Mouse (Mus musculus) liver, adult 2 months (tissue): ENCODE data around the gene Skap1. TPM values are rescaled to one million over a fixed set of nuclear protein-coding genes. Genes with fewer than 3 reads are reported as not detected.

Experiments
- DNase-seq: peaks from one replicate; pipeline ENCODE4 v3.0.0-alpha.2; 2011; ENCODE audit warnings: low read depth, low spot score; ENCODE audit errors: extremely low read depth
- H3K27ac ChIP-seq: fragments of 200-500 bp; replicated peaks from 2 replicates; pipeline ENCODE4 v1.5.1; 2012; ENCODE audit warnings: low read depth, mild to moderate bottlenecking, control low read depth, inconsistent platforms, low read length; ENCODE audit not compliant: insufficient read depth
- H3K27me3 ChIP-seq: fragments of 200-500 bp; 2 replicates; pipeline ENCODE4 v1.6.1; 2012; ENCODE audit warnings: mild to moderate bottlenecking, moderate library complexity, low read length, inconsistent platforms; ENCODE audit not compliant: control insufficient read depth, insufficient read depth
- H3K36me3 ChIP-seq: fragments of 200-500 bp; 2 replicates; pipeline ENCODE4 v1.6.1; 2012; ENCODE audit warnings: low read length, inconsistent platforms; ENCODE audit not compliant: control insufficient read depth, insufficient read depth
- H3K4me1 ChIP-seq: fragments of 200-500 bp; 2 replicates; pipeline ENCODE4 v1.6.1; 2011; ENCODE audit warnings: low read length; ENCODE audit not compliant: control insufficient read depth, insufficient read depth
- H3K4me3 ChIP-seq: fragments of 200-500 bp; 2 replicates; pipeline ENCODE4 v1.5.1; 2011; ENCODE audit warnings: low read depth, mild to moderate bottlenecking, control low read depth, low read length, moderate library complexity; ENCODE audit not compliant: insufficient read depth
- H3K79me2 ChIP-seq: fragments of 200-500 bp; 2 replicates; pipeline ENCODE4 v1.6.1; 2012; ENCODE audit warnings: inconsistent platforms, mild to moderate bottlenecking, low read length, moderate library complexity; ENCODE audit not compliant: control insufficient read depth, insufficient read depth
- H3K9ac ChIP-seq: fragments of 200-500 bp; 2 replicates; pipeline ENCODE4 v1.6.1; 2012; ENCODE audit warnings: low read depth, mild to moderate bottlenecking, control low read depth, inconsistent platforms, low read length
- CTCF ChIP-seq: fragments of 200-500 bp; IDR thresholded peaks from 2 replicates; pipeline ENCODE4 v1.5.1; 2011; ENCODE audit warnings: low read depth, low read length, control low read depth
- POLR2A ChIP-seq: fragments of 200-500 bp; IDR thresholded peaks from 2 replicates; pipeline ENCODE4 v1.6.1; 2011; ENCODE audit warnings: low read length, control low read depth; ENCODE audit not compliant: insufficient read depth; ENCODE audit errors: extremely low read depth
- WGBS: fragments of 180-500 bp; shearing (Covaris S2); methylation state at CpG from one replicate; pipeline ENCODE4 v1.1.7; 2018; 5-methylcytosine and 5-hydroxymethylcytosine counted together
- polyA plus RNA-seq: library from polyadenylated mRNA; depleted of rRNA; stranded (reverse); fragments of >200 nt; gene quantifications from 2 replicates; pipeline ENCODE4 v1.2.3, GENCODE M21; 2012
- total RNA-seq: library from RNA; depleted of rRNA; stranded (reverse); fragments of >200 nt; gene quantifications from 2 replicates; pipeline ENCODE4 v1.2.3, GENCODE M21; 2014

The Skap1 gene
- total and polyA plus RNA-seq, 2 experiments = 0.40 to 0.92 TPM

DNA sequence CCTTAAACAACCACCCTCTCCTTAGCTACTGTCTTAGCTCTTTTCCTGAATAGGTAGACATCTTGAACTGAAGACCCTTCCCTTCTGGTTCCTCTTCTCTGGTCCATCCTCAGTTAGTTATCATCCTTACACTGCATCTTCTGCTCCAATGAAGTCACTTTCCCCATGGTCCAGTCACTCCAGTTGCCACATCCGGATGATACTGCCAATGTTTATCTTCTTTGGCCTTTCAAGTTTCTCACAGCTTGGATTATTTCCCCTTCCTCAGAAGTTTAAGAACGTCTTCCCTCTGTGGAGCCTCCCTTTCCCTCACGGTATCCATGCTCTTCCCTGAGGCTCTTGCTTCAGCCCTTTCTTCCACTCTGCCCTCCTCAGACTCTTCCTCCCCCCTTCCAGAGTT lies 38.6 kb downstream of the Skap1 start:
- WGBS = 60% methylated on average over 3 of the region's 3 CpGs
- Histone ChIP-seq H3K27me3 (peaks cover 4% of the 10 kb centered on the region; the same call in 1 of the 2 replicates), H3K9ac (no peak overlapping the region), H3K79me2 (no peaks in the 10 kb centered on the region), H3K27ac (no peak overlapping the region), H3K4me1 (no peaks in the 10 kb centered on the region), H3K36me3 (no peaks in the 10 kb centered on the region), H3K4me3 (no peak overlapping the region)
- TF ChIP-seq CTCF (no peak), POLR2A (no peak)
- DNase-seq = no peak

DNA sequence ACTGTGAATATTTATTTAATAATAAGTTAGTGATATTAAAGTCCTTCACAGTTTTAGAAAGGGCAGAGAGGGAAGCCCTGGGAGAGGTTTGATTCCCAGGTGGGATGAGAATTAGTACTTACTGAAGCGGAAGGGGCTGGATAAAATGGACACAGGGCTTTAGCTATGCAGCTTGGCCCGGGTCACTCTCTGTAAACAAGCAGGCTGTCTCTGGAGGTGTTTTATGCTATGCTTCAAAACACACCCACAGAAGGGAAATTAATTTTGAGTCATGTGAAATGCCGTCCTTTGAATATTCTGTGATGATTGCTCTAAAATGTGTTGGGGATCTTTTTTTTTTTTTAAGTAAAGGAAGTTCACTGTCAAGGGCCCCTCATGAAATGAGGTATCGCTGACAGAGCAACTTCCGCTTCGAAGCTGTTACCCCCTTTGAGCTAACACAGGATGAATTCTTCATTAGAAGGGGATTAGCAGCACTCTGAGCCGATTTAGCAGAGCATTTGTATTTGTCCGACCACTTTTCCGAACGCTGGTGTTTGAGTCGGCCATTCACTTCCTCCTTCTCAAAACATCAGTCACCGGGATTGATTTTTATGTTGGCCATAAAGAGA lies 40.2 kb downstream of the Skap1 start:
- Histone ChIP-seq H3K79me2 (no peaks in the 10 kb centered on the region), H3K4me3 (no peak overlapping the region), H3K27ac (no peak overlapping the region), H3K9ac (no peak overlapping the region), H3K36me3 (no peaks in the 10 kb centered on the region), H3K27me3 (peaks cover 4% of the 10 kb centered on the region; the same call in 1 of the 2 replicates), H3K4me1 (no peaks in the 10 kb centered on the region)
- TF ChIP-seq POLR2A = no peak
- no peak for TF ChIP-seq CTCF
- 72% methylated on average over 12 of the region's 12 CpGs for WGBS
- no peak for DNase-seq

DNA sequence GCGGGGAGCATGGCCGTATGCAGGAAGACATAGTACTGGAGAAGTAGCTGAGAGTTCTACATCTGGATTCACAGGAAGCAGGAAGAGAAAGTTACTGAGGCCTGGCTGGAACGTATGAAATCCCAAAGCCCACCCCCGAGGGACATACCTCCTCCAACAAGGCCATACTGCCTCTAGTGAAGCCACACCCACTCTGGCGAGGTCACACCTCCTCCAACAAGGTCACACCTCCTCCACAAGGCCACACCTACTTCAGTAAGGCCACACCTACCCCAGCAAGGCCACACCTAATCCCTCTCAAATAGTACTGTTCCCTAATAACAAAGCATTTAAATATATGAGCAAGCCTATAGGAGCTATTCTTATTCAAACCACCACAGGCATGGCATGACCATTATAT lies 41.4 kb downstream of the Skap1 start:
- DNase-seq = no peak
- Histone ChIP-seq H3K4me3 (no peak overlapping the region), H3K27me3 (no peaks in the 10 kb centered on the region), H3K9ac (no peak overlapping the region), H3K27ac (no peak overlapping the region), H3K36me3 (no peaks in the 10 kb centered on the region), H3K4me1 (no peaks in the 10 kb centered on the region), H3K79me2 (no peaks in the 10 kb centered on the region)
- WGBS = 55% methylated on average over 5 of the region's 5 CpGs
- TF ChIP-seq CTCF = no peak
- TF ChIP-seq POLR2A = no peak

DNA sequence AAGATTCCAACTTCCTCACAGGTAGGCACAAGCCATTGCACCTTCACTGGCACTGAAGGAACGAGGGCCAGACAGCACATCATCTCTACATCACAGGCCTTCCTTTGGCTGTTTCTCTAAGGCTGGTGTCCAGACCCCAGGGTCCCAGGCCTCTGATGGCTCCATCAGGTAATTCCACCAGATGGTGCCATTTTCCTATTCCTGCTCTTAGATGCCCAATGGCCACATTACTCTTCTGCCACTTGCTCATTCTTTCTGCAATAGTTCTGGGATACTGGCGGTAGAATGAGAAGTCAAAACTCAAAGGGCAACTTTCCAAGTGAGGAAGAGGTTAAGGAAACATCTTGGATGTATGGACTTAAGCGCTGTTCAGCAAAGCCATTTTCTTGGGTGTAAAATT lies 50.8 kb downstream of the Skap1 start:
- WGBS = 92% methylated on average over 3 of the region's 3 CpGs
- Histone ChIP-seq H3K79me2 (no peaks in the 10 kb centered on the region), H3K4me1 (no peaks in the 10 kb centered on the region), H3K36me3 (no peaks in the 10 kb centered on the region), H3K27ac (no peak overlapping the region), H3K27me3 (no peaks in the 10 kb centered on the region; the same call in 1 of the 2 replicates), H3K4me3 (no peak overlapping the region), H3K9ac (no peak overlapping the region)
- no peak for DNase-seq
- no peak for TF ChIP-seq CTCF
- no peak for TF ChIP-seq POLR2A

DNA sequence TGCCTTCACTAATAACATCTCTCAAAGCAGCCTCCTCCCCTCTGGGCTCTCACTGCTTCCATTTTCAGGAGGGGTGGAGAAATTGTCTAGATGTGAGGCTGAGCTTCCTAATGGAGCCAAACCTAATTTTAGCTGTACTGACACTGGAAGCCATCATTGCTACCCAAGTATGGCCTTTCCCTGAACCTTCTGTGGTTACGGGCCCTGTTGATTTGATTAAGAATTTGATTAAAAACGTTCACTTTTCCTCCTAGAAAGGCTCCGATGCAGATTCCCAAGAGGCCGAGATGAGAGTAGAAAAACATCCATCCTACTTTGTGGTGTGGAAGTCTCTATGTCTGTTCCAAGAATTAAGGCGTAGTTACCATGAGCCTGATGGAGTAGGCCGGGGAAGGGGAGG lies 60.1 kb downstream of the Skap1 start:
- no peaks in the 10 kb centered on the region; the same call in 1 of the 2 replicates for H3K27me3 ChIP-seq
- H3K4me1 ChIP-seq = no peaks in the 10 kb centered on the region
- DNase-seq = no peak
- no peak overlapping the region for H3K4me3 ChIP-seq
- no peak overlapping the region for H3K9ac ChIP-seq
- 92% methylated on average over 6 of the region's 6 CpGs for WGBS
- H3K27ac ChIP-seq = no peak overlapping the region
- H3K36me3 ChIP-seq = no peaks in the 10 kb centered on the region
- TF ChIP-seq CTCF (no peak), POLR2A (no peak)
- H3K79me2 ChIP-seq = no peaks in the 10 kb centered on the region

DNA sequence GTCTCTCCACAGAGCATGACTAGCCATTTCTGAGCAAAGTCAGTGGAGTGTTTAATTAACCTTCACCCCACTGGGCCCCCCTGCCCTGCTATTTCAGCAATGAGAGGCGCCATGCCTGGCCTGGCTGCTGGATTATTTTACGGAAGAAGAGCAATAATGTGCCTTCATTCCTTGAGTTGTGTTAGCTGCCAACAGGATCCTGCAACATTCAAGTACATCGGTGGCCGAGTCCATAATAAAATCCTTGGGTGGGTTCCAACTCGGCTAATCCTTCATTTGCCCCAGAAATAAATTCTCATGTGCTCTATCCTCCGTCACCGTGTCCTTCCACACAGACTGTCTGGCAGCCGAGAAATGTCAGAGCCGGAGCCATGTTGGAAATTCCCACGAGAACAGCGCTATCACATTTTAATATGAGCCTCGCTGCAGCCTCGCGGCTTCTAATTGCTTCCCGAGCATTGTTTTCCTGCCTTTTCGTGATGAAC lies 61.8 kb downstream of the Skap1 start:
- Histone ChIP-seq H3K4me1 (no peaks in the 10 kb centered on the region), H3K4me3 (no peak overlapping the region), H3K36me3 (no peaks in the 10 kb centered on the region), H3K9ac (no peak overlapping the region), H3K27me3 (no peaks in the 10 kb centered on the region; the same call in 1 of the 2 replicates), H3K79me2 (no peaks in the 10 kb centered on the region), H3K27ac (no peak overlapping the region)
- 89% methylated on average over 16 of the region's 16 CpGs for WGBS
- no peak for DNase-seq
- TF ChIP-seq POLR2A = no peak
- no peak for TF ChIP-seq CTCF
